Mouse (Mus musculus) testis, adult 2 months (tissue): Measurements from ENCODE around the gene Abhd2.

Source experiments
- CTCF ChIP-seq: fragments of 200-500 bp; IDR thresholded peaks from 2 replicates; pipeline ENCODE4 v1.5.1; 2012; ENCODE audit warnings: low read depth, mild to moderate bottlenecking, inconsistent platforms, low read length, moderate library complexity; ENCODE audit not compliant: control insufficient read depth, insufficient read depth, insufficient replicate concordance
- POLR2A ChIP-seq: fragments of 200-500 bp; IDR thresholded peaks from 2 replicates; pipeline ENCODE4 v1.6.1; 2012; ENCODE audit warnings: low read depth, mild to moderate bottlenecking, inconsistent platforms, low read length, moderate library complexity; ENCODE audit not compliant: control insufficient read depth

DNA sequence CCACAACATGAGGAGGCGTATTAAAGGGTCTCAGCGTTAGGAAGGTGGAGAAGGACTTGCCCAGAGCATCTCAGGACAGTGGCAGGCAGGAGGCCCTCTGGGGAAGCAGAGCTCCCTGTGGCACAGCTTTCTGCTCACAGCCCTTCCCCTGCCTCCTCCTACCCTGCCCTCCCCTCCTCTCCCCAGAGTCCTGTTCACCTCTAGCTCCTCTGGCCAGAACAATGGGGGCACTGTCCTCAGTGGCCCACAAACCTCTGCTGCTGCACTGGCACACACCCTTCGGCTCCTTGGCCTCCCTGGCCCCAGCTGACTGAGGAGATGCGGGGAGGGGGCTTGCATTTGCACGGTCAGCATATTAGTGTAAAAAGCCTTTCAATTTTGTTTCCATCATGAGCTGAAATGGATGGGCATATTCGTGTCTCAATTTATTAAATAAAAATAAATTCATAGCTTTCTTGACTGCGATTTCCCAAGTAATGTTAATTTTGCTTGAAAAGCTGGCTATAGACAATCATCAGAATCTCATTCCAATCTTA lies 115.7 kb downstream of the Abhd2 start:
- no peak for TF ChIP-seq CTCF
- no peak for TF ChIP-seq POLR2A
